Comparison of ENCODE assay signal across 15 mouse cellular contexts in genomic region chr7:121077311-121077710, GRCm38 (mm10). TPM values are rescaled to one million over a fixed set of nuclear protein-coding genes. Genes with fewer than 3 reads are reported as not detected.
DNase-seq lines count a peak whose midpoint lies in the region; ATAC-seq and TF ChIP-seq lines count a peak whose summit lies in the region.
"Had no signal": no experiment of that assay in that cellular context is flagged by ENCODE, and none has a peak within 500 bp of the region (broad histone marks: within the 10 kb centered on the region; RNA-seq: fewer than 3 reads in every experiment).

No protein-coding gene starts in this region.

- H3K4me3 ChIP-seq in forebrain, embryonic 11.5 days (ENCODE audit: low read depth, low read length) = no peak overlapping the region
- H3K4me3 ChIP-seq in forebrain, embryonic 14.5 days (ENCODE audit: low read depth, low read length) = no peak overlapping the region
- H3K4me3 ChIP-seq in hindbrain, postnatal 0 days (ENCODE audit: low read length) = no peak overlapping the region
- no peak overlapping the region for H3K4me3 ChIP-seq in hindbrain, embryonic 11.5 days (ENCODE audit: low read depth, low read length)
- no peak overlapping the region for H3K4me3 ChIP-seq in midbrain, embryonic 15.5 days
- H3K4me3 ChIP-seq in midbrain, embryonic 14.5 days (replicated peaks; ENCODE audit: low read depth, low read length) = no peak overlapping the region
- H3K4me3 ChIP-seq: heart, embryonic 12.5 days; hindbrain, embryonic 10.5 days; intestine, embryonic 15.5 days; kidney, embryonic 15.5 days; midbrain, embryonic 10.5 days; myocyte had no signal

- H3K9me3 ChIP-seq in forebrain, embryonic 11.5 days (ENCODE audit: control insufficient read depth, low read length) = no peaks in the 10 kb centered on the region
- no peaks in the 10 kb centered on the region; the same call in 1 of the 2 replicates for H3K9me3 ChIP-seq in forebrain, embryonic 14.5 days (replicated peaks; ENCODE audit: control insufficient read depth, low read length)
- H3K9me3 ChIP-seq in hindbrain, postnatal 0 days (ENCODE audit: low read length) = no peaks in the 10 kb centered on the region
- H3K9me3 ChIP-seq in hindbrain, embryonic 11.5 days (ENCODE audit: control insufficient read depth, low read length) = no peaks in the 10 kb centered on the region
- no peaks in the 10 kb centered on the region for H3K9me3 ChIP-seq in midbrain, embryonic 15.5 days
- no peaks in the 10 kb centered on the region for H3K9me3 ChIP-seq in midbrain, embryonic 14.5 days (ENCODE audit: control insufficient read depth, low read length)
- H3K9me3 ChIP-seq: hindbrain, embryonic 10.5 days; intestine, embryonic 15.5 days; kidney, embryonic 15.5 days; midbrain, embryonic 10.5 days had no signal

- no peak for TF ChIP-seq CTCF in hindbrain, postnatal 0 days (IDR thresholded peaks at IDR 0.05; ENCODE audit: low read depth)

- WGBS in forebrain, embryonic 11.5 days = 84% methylated on average over 6 of the region's 6 CpGs
- WGBS in forebrain, embryonic 14.5 days = 90% methylated on average over 6 of the region's 6 CpGs
- WGBS in hindbrain, postnatal 0 days = 89% methylated on average over 6 of the region's 6 CpGs
- WGBS in hindbrain, embryonic 11.5 days = 90% methylated on average over 6 of the region's 6 CpGs
- 93% methylated on average over 6 of the region's 6 CpGs for WGBS in midbrain, embryonic 15.5 days
- 91% methylated on average over 6 of the region's 6 CpGs for WGBS in midbrain, embryonic 14.5 days

- H3K4me1 ChIP-seq in forebrain, embryonic 11.5 days (replicated peaks; ENCODE audit: control insufficient read depth, insufficient read depth, low read length) = no peaks in the 10 kb centered on the region
- H3K4me1 ChIP-seq in forebrain, embryonic 14.5 days (ENCODE audit: control insufficient read depth, insufficient read depth, low read length) = no peaks in the 10 kb centered on the region
- H3K4me1 ChIP-seq in hindbrain, postnatal 0 days (ENCODE audit: insufficient read depth, low read length) = no peaks in the 10 kb centered on the region
- no peaks in the 10 kb centered on the region for H3K4me1 ChIP-seq in hindbrain, embryonic 11.5 days (replicated peaks; ENCODE audit: control insufficient read depth, insufficient read depth, low read length)
- peaks cover 4% of the 10 kb centered on the region for H3K4me1 ChIP-seq in midbrain, embryonic 15.5 days
- H3K4me1 ChIP-seq in midbrain, embryonic 14.5 days (ENCODE audit: control insufficient read depth, insufficient read depth, low read length) = no peaks in the 10 kb centered on the region
- H3K4me1 ChIP-seq: hindbrain, embryonic 10.5 days; intestine, embryonic 15.5 days had no signal

- no peak overlapping the region for H3K27ac ChIP-seq in forebrain, embryonic 11.5 days (ENCODE audit: low read depth, low read length)
- no peak overlapping the region for H3K27ac ChIP-seq in forebrain, embryonic 14.5 days (ENCODE audit: low read depth, low read length)
- no peak overlapping the region for H3K27ac ChIP-seq in hindbrain, postnatal 0 days
- H3K27ac ChIP-seq in hindbrain, embryonic 11.5 days (ENCODE audit: low read depth, low read length) = no peak overlapping the region
- H3K27ac ChIP-seq in midbrain, embryonic 15.5 days = no peak overlapping the region
- H3K27ac ChIP-seq in midbrain, embryonic 14.5 days (replicated peaks; ENCODE audit: low read depth, low read length) = no peak overlapping the region
- H3K27ac ChIP-seq: intestine, embryonic 15.5 days; kidney, embryonic 15.5 days; macrophage; midbrain, embryonic 10.5 days; stomach, postnatal 0 days had no signal

- no peak overlapping the region for H3K4me2 ChIP-seq in forebrain, embryonic 11.5 days (ENCODE audit: low read depth, low read length, severe bottlenecking)
- no peak overlapping the region for H3K4me2 ChIP-seq in forebrain, embryonic 14.5 days (ENCODE audit: low read length)
- H3K4me2 ChIP-seq in hindbrain, postnatal 0 days (ENCODE audit: low read depth, low read length) = no peak overlapping the region
- no peak overlapping the region for H3K4me2 ChIP-seq in hindbrain, embryonic 11.5 days (replicated peaks; ENCODE audit: low read depth, low read length)
- no peak overlapping the region for H3K4me2 ChIP-seq in midbrain, embryonic 15.5 days
- H3K4me2 ChIP-seq in midbrain, embryonic 14.5 days (ENCODE audit: low read length) = no peak overlapping the region
- H3K4me2 ChIP-seq: heart, embryonic 12.5 days; intestine, embryonic 15.5 days; kidney, embryonic 15.5 days had no signal

- no peak overlapping the region for H3K9ac ChIP-seq in forebrain, embryonic 11.5 days (ENCODE audit: low read length)
- no peak overlapping the region for H3K9ac ChIP-seq in forebrain, embryonic 14.5 days (ENCODE audit: low read length)
- H3K9ac ChIP-seq in hindbrain, postnatal 0 days (replicated peaks; ENCODE audit: low read length) = no peak overlapping the region
- H3K9ac ChIP-seq in hindbrain, embryonic 11.5 days (ENCODE audit: low read depth, low read length) = no peak overlapping the region
- H3K9ac ChIP-seq in midbrain, embryonic 15.5 days = no peak overlapping the region
- no peak overlapping the region for H3K9ac ChIP-seq in midbrain, embryonic 14.5 days (replicated peaks; ENCODE audit: low read length)
- H3K9ac ChIP-seq: heart, embryonic 12.5 days; intestine, embryonic 15.5 days; kidney, embryonic 15.5 days had no signal

- no peak for DNase-seq in forebrain, embryonic 11.5 days (ENCODE audit: low spot score)
- DNase-seq in forebrain, embryonic 14.5 days (ENCODE audit: low spot score) = no peak
- no peak for DNase-seq in hindbrain, postnatal 0 days (ENCODE audit: low spot score)
- no peak for DNase-seq in hindbrain, embryonic 11.5 days (ENCODE audit: low spot score)
- DNase-seq in midbrain, embryonic 14.5 days = no peak
- no peak for DNase-seq in cerebellum, adult 9-11 months

- H3K36me3 ChIP-seq in forebrain, embryonic 11.5 days (ENCODE audit: control insufficient read depth, insufficient read depth, low read length) = no peaks in the 10 kb centered on the region; the same call in 1 of the 2 replicates
- peaks cover 41% of the 10 kb centered on the region for H3K36me3 ChIP-seq in forebrain, embryonic 14.5 days (ENCODE audit: control insufficient read depth, insufficient read depth, low read length)
- H3K36me3 ChIP-seq in hindbrain, postnatal 0 days (ENCODE audit: insufficient read depth, low read length) = peaks cover 4% of the 10 kb centered on the region; the same call in 1 of the 2 replicates
- no peaks in the 10 kb centered on the region; the same call in 1 of the 2 replicates for H3K36me3 ChIP-seq in hindbrain, embryonic 11.5 days (ENCODE audit: control insufficient read depth, insufficient read depth, low read length)
- H3K36me3 ChIP-seq in midbrain, embryonic 15.5 days (replicated peaks) = peaks cover 7% of the 10 kb centered on the region; the same call in 1 of the 2 replicates
- H3K36me3 ChIP-seq in midbrain, embryonic 14.5 days (ENCODE audit: control insufficient read depth, insufficient read depth, low read length) = peaks cover 34% of the 10 kb centered on the region

- H3K27me3 ChIP-seq in forebrain, embryonic 11.5 days (ENCODE audit: control insufficient read depth, insufficient read depth, low read length) = no peaks in the 10 kb centered on the region
- no peaks in the 10 kb centered on the region for H3K27me3 ChIP-seq in forebrain, embryonic 14.5 days (replicated peaks; ENCODE audit: control insufficient read depth, insufficient read depth, low read length)
- no peaks in the 10 kb centered on the region for H3K27me3 ChIP-seq in hindbrain, postnatal 0 days (ENCODE audit: insufficient read depth, low read length)
- H3K27me3 ChIP-seq in hindbrain, embryonic 11.5 days (ENCODE audit: control insufficient read depth, insufficient read depth, low read length) = no peaks in the 10 kb centered on the region
- no peaks in the 10 kb centered on the region for H3K27me3 ChIP-seq in midbrain, embryonic 15.5 days (replicated peaks)
- H3K27me3 ChIP-seq in midbrain, embryonic 14.5 days (ENCODE audit: control insufficient read depth, insufficient read depth, low read length) = no peaks in the 10 kb centered on the region
- H3K27me3 ChIP-seq: heart, embryonic 12.5 days; intestine, embryonic 15.5 days; kidney, embryonic 15.5 days had no signal

- ATAC-seq in forebrain, embryonic 11.5 days (replicated peaks; ENCODE audit: low FRiP score) = peak; percentile 18; the same call in 1 of the 2 replicates
- no peak for ATAC-seq in forebrain, embryonic 14.5 days
- 0 out of 2 replicates have a peak, but pooled peaks have one; percentile 27 for ATAC-seq in hindbrain, postnatal 0 days
- ATAC-seq in hindbrain, embryonic 11.5 days (ENCODE audit: low FRiP score) = no peak
- ATAC-seq in midbrain, embryonic 15.5 days (replicated peaks) = peak; percentile 40; the same call in 1 of the 2 replicates
- ATAC-seq in midbrain, embryonic 14.5 days (ENCODE audit: low FRiP score, low TSS enrichment) = no peak; the same call in 1 of the 2 replicates

RNA-seq across cellular contexts. Expression of gene Igsf6, which starts 2.9 kb away (rescaled TPM):
- polyA plus RNA-seq in forebrain, embryonic 11.5 days (2014; fragmentation: Nextera tagmentation; extraction: Ambion mirVana) = 0.96 and 1.2 TPM in 2 replicates
- polyA plus RNA-seq in forebrain, embryonic 14.5 days (2014; fragmentation: Nextera tagmentation; extraction: Ambion mirVana) = 0.61 and 0.87 TPM in 2 replicates
- 0.11 TPM in 1 of 2 replicates, not detected in the other for total RNA-seq in hindbrain, postnatal 0 days (2014; rRNA removed)
- 0.86 and 0.88 TPM in 2 replicates for polyA plus RNA-seq in hindbrain, postnatal 0 days (2015; fragmentation: Nextera tagmentation; extraction: Ambion mirVana)
- polyA plus RNA-seq in hindbrain, embryonic 11.5 days (2014; fragmentation: Nextera tagmentation; extraction: Ambion mirVana) = 1.2 and 1.7 TPM in 2 replicates
- 1.1 and 1.3 TPM in 2 replicates for polyA plus RNA-seq in midbrain, embryonic 15.5 days (2015; fragmentation: Nextera tagmentation; extraction: Ambion mirVana)
- polyA plus RNA-seq in midbrain, embryonic 14.5 days (2014; fragmentation: Nextera tagmentation; extraction: Ambion mirVana) = 0.39 and 1.4 TPM in 2 replicates

RNA-seq across cellular contexts. Expression of gene Otoa, which starts 4.1 kb away (rescaled TPM):
- 0.11 TPM in 1 of 2 replicates, not detected in the other for polyA plus RNA-seq in forebrain, embryonic 11.5 days (2014; fragmentation: Nextera tagmentation; extraction: Ambion mirVana)
- polyA plus RNA-seq in forebrain, embryonic 14.5 days (2014; fragmentation: Nextera tagmentation; extraction: Ambion mirVana) = 0.06 and 0.07 TPM in 2 replicates
- 0.73 and 1.0 TPM in 2 replicates for total RNA-seq in hindbrain, postnatal 0 days (2014; rRNA removed)
- polyA plus RNA-seq in hindbrain, postnatal 0 days (2015; fragmentation: Nextera tagmentation; extraction: Ambion mirVana) = 0.11 and 0.24 TPM in 2 replicates
- polyA plus RNA-seq in hindbrain, embryonic 11.5 days (2014; fragmentation: Nextera tagmentation; extraction: Ambion mirVana) = 0.08 and 0.29 TPM in 2 replicates
- polyA plus RNA-seq in midbrain, embryonic 15.5 days (2015; fragmentation: Nextera tagmentation; extraction: Ambion mirVana) = 0.09 and 0.35 TPM in 2 replicates
- 0.12 TPM in 2 replicates for polyA plus RNA-seq in midbrain, embryonic 14.5 days (2014; fragmentation: Nextera tagmentation; extraction: Ambion mirVana)
- polyA plus RNA-seq: heart, embryonic 12.5 days; macrophage had no signal

RNA-seq across cellular contexts. Expression of gene Mettl9, which starts 43.1 kb away (rescaled TPM):
- 252 and 261 TPM in 2 replicates for polyA plus RNA-seq in forebrain, embryonic 11.5 days (2014; fragmentation: Nextera tagmentation; extraction: Ambion mirVana)
- 235 and 236 TPM in 2 replicates for polyA plus RNA-seq in forebrain, embryonic 14.5 days (2014; fragmentation: Nextera tagmentation; extraction: Ambion mirVana)
- 53.4 and 62.1 TPM in 2 replicates for total RNA-seq in hindbrain, postnatal 0 days (2014; rRNA removed)
- 153 and 155 TPM in 2 replicates for polyA plus RNA-seq in hindbrain, postnatal 0 days (2015; fragmentation: Nextera tagmentation; extraction: Ambion mirVana)
- 266 and 279 TPM in 2 replicates for polyA plus RNA-seq in hindbrain, embryonic 11.5 days (2014; fragmentation: Nextera tagmentation; extraction: Ambion mirVana)
- polyA plus RNA-seq in midbrain, embryonic 15.5 days (2015; fragmentation: Nextera tagmentation; extraction: Ambion mirVana) = 184 and 186 TPM in 2 replicates
- polyA plus RNA-seq in midbrain, embryonic 14.5 days (2014; fragmentation: Nextera tagmentation; extraction: Ambion mirVana) = 209 and 227 TPM in 2 replicates

Comparison
In these comparisons a context has a peak if more than half of its experiments do, and no peak if none do; other contexts are left out.
1. ATAC-seq: peak in forebrain, embryonic 11.5 days (single experiment), hindbrain, postnatal 0 days (single experiment) and midbrain, embryonic 15.5 days (single experiment); none in forebrain, embryonic 14.5 days (single experiment), hindbrain, embryonic 11.5 days (single experiment) and midbrain, embryonic 14.5 days (single experiment).